Mouse (Mus musculus) 3134 (cell line): ENCODE data around the gene Krt80.
"Not testable (repeated sequence)": the region's sequence is repeated elsewhere in the genome, so short reads cannot be mapped to it uniquely, and the experiment has no call there.

ENCODE experiments used
- DNase-seq: peaks from one replicate; pipeline ENCODE4 v3.0.0-alpha.2; 2011; ENCODE audit warnings: low spot score; ENCODE audit not compliant: insufficient read length; ENCODE audit errors: extremely low read depth

Krt80 gene

GRCm38 (mm10) chr15:101352706-101353465 is 17.1 kb downstream of the Krt80 start:
- no peak for DNase-seq

GRCm38 (mm10) chr15:101352047-101352446 is 17.9 kb downstream of the Krt80 start:
- DNase-seq, result no peak

- DNase-seq, result peak; percentile 57
These were observed 28.0 kb downstream of the Krt80 start for GRCm38 (mm10) chr15:101341797-101342515.

DNA sequence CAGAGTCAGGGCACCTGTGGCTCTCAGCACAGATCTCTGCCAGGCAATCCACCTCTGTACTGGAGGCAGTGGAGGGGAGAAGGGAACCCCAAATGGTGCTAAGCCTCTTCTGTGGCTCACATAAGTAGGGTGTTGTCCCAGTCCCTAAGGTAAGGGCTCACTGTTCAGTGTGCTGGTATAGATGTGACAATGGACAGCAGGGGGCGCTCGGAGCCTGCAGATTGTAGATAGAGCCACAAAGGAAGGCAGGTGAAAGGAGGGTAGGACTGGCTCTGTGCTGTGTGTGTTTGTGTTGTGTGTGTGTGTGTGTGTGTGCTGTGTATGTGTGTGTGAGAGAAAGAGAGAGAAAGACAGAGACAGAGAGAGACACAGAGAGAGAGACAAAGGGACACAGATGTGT is 30.4 kb downstream of the Krt80 start:
- peak; percentile 65 for DNase-seq

GRCm38 (mm10) chr15:101338359-101338758 is 31.6 kb downstream of the Krt80 start:
- DNase-seq, result no peak

- DNase-seq, result peak; percentile 93
These were observed 33.3 kb downstream of the Krt80 start for GRCm38 (mm10) chr15:101336474-101337174.

GRCm38 (mm10) chr15:101333648-101334047 is 36.3 kb downstream of the Krt80 start:
- no peak for DNase-seq

GRCm38 (mm10) chr15:101333165-101333564 is 36.8 kb downstream of the Krt80 start:
- DNase-seq, result no peak

DNA sequence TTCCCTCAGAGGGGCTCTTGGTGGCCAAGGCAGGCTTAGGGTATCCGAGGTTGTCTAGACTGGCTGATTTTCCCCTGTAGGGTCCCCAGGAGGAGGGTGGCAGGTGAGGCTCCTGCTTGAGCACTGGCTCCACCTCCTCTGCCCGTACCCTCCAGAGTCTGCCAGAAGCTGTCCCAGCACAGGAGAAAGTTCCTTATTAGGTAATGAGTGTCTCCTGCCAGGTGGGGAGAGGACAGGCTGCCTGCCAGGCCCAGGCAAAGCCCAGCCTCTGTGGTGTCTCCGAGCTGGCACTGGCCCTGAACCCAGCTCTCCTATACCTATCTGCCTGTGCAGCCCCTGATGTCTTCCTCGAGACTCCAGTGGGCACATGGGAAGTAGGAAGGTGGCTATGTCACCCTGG is 37.6 kb downstream of the Krt80 start:
- DNase-seq, result no peak

- DNase-seq, result peak; percentile 55
These were observed 38.9 kb downstream of the Krt80 start for GRCm38 (mm10) chr15:101331090-101331489.

DNA sequence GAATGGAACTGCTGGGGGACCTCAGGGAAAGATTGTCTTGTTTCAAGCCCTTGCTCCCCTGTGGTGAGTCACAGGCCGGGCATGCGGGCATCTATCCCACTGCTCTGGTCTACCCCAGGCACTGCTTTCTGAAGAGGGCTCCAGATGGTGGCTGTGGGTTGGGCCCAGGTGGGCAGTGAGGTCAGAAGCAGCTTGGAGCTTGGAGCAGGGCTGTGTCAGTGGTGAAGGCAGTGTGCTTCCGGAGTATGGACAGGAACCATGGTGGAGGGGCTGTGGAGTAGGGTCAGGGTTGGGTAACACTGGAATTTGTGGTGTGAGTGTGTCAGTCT is 40.4 kb downstream of the Krt80 start:
- DNase-seq, result peak; percentile 87

DNA sequence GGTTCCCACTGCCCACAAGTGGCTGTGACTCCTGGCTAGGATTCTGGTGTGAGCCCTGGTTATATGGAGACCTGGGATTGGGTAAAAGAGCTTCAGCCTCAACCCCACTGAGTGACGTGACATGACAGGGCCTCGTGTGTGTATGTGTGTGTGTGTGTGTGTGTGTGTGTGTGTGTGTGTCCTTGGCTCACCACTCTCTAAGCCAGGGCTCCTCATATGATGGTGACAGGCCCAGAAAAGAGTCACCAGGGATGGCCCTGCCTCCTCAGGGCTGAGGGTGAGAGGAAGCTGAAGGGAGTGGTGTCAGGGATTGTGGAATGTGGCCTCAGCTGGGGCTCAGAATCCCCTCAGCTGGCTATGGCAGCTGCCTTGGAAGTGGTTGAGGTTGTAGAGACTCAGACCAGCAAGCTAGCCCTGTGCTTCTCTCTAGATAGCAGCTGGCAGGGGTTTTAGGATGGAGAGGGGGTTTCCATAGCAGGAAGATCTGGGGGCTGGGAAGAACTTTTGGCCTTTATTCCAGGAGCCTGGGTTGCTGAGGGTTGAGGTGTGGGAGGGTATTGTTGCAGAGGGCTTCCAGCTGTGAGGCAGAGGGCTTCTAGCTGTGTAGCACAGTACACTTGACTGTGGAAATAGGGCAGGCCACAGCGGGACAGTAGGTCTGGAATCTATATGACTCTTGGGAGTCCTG is 40.9 kb downstream of the Krt80 start:
- DNase-seq, result peak; percentile 76

DNA sequence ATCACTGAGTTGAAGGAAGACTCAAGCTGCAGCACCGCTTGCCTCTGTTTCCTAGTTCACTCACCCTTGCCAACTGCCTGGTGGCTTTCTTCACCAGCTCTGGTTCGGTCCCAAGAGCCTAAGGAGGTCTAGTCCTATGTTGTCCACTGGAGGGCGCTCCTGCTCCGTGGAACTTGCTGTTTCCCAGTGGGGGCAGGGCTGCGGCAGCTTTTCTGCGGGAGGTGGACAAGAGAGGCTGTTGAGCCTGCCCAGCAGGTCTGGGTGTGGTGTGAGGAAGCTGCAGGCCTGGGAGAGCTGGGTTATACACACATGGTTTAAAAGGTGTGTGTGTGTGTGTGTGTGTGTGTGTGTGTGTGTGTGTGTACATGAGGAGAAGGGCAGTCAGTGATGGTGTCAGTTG is 42.7 kb downstream of the Krt80 start:
- peak; percentile 84 for DNase-seq

- DNase-seq, result no peak
These were observed 43.9 kb downstream of the Krt80 start for GRCm38 (mm10) chr15:101325991-101326534.

DNA sequence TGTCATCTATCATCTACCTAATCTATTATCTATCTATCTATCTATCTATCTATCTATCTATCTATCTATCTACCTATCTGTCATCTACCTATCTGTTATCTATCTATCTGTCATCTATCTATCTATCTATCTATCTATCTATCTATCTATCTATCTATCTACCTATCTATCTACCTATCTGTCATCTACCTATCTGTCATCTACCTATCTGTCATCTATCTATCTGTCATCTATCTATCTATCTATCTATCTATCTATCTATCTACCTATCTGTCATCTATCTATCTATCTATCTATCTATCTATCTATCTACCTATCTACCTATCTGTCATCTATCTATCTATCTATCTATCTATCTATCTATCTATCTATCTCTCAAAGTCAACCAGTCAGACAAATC is 45.6 kb downstream of the Krt80 start:
- DNase-seq, result not testable (repeated sequence)

DNA sequence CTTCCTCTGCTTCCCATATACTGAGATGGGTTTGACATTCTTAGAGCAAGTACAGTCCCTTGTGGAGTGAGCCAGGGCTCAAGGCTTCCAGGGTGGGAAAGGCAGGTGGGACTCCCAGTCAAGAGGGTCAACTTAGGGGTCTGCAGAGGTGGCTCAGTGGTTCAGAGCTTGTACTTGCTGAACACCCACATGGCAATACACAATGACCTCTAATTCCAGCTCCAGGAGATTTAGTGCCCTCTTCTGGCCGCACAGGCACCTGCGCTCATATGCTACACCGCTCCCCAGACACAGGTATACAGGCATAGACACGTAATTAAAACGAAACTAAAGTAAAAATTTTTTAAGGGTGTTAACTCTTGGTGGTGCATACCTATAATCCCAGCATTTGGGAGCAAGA is 46.5 kb downstream of the Krt80 start:
- DNase-seq, result no peak

GRCm38 (mm10) chr15:101322640-101323039 is 47.3 kb downstream of the Krt80 start:
- DNase-seq, result no peak

DNA sequence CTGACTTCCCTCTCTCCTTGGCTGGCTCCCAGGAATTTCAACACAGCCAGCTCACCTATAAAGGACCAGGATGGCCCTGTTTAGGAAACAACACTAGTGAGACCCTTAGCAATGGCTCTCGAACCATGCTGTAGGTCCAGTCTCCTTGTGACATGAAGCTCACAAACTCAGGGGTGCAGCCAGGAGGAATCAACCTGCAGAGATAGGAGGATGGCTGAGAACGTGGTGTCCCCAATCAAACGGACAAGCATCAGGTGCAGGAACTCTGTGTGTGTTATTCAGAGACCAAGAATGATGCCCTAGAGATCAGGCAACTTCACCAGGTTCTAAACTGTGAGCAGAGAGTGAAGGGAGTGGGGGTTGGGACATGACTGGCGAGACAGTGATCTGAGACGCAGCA is 47.9 kb downstream of the Krt80 start:
- no peak for DNase-seq

- no peak for DNase-seq
These were observed 48.8 kb downstream of the Krt80 start for GRCm38 (mm10) chr15:101321126-101321525.

DNA sequence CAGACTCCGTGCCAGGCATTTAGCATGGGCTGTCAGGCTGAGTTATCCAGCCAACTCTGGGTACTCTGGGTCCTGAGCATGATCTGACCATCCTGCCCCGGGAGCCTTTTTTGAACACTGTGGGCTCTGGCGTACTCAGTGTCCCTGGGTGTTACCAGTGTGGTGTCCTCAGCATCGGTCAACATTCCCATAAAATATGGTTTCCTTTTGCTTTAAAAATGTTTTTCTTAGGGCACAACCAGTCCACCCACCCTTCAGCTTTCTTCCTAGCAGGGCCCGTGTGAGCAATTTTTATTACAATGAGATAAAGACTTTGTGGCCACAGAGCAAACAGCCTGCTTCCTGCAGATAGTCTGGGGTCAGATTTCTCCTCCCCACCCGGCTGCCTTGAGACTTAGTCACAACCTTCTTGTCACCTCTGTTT is 49.3 kb downstream of the Krt80 start:
- DNase-seq, result peak; percentile 45
